Mouse (Mus musculus) limb, embryonic 14.5 days (tissue): Measurements from ENCODE around the gene Zbtb12. TPM values are rescaled to one million over a fixed set of nuclear protein-coding genes. Genes with fewer than 3 reads are reported as not detected.

Experiments used
- ATAC-seq: fragments of 200-750 bp; cut with Nextera tagmentation; 2 replicates; pipeline ENCODE4 v1.8.0; 2017; ENCODE audit warnings: low read depth, moderate number of reproducible peaks, moderate TSS enrichment; ENCODE audit not compliant: low FRiP score
- DNase-seq: peaks from one replicate; pipeline ENCODE4 v3.0.0-alpha.2; 2015; ENCODE audit warnings: low spot score
- H3K27ac ChIP-seq: fragments of 300-500 bp; sonication (generic); replicated peaks from 2 replicates; pipeline ENCODE4 v1.5.1; 2014; ENCODE audit warnings: low read depth, mild to moderate bottlenecking, low read length, moderate library complexity, mixed read lengths
- H3K27me3 ChIP-seq: fragments of 300-500 bp; sonication (generic); 2 replicates; pipeline ENCODE4 v1.6.1; 2014; ENCODE audit warnings: low read length, mixed read lengths; ENCODE audit not compliant: control insufficient read depth, insufficient read depth
- H3K36me3 ChIP-seq: fragments of 300-500 bp; sonication (generic); 2 replicates; pipeline ENCODE4 v1.6.1; 2014; ENCODE audit warnings: mild to moderate bottlenecking, low read length, moderate library complexity, mixed read lengths; ENCODE audit not compliant: control insufficient read depth, insufficient read depth
- H3K4me1 ChIP-seq: fragments of 300-500 bp; sonication (generic); 2 replicates; pipeline ENCODE4 v1.6.1; 2014; ENCODE audit warnings: antibody characterized with exemption, low read length, mixed read lengths; ENCODE audit not compliant: control insufficient read depth, insufficient read depth
- H3K4me2 ChIP-seq: fragments of 300-500 bp; sonication (generic); replicated peaks from 2 replicates; pipeline ENCODE4 v1.6.1; 2014; ENCODE audit warnings: low read depth, mild to moderate bottlenecking, low read length, moderate library complexity; ENCODE audit not compliant: severe bottlenecking
- H3K4me3 ChIP-seq: fragments of 300-500 bp; sonication (generic); replicated peaks from 2 replicates; pipeline ENCODE4 v1.5.1; 2014; ENCODE audit warnings: low read length
- H3K9ac ChIP-seq: fragments of 300-500 bp; sonication (generic); 2 replicates; pipeline ENCODE4 v1.6.1; 2014; ENCODE audit warnings: mild to moderate bottlenecking, low read depth, low read length, moderate library complexity; ENCODE audit not compliant: severe bottlenecking
- H3K9me3 ChIP-seq: fragments of 300-500 bp; sonication (generic); 2 replicates; pipeline ENCODE4 v1.6.1; 2016; ENCODE audit warnings: low read length; ENCODE audit not compliant: control insufficient read depth
- POLR2A ChIP-seq: fragments of 200-500 bp; IDR thresholded peaks from 2 replicates; pipeline ENCODE4 v1.8.0; 2012; ENCODE audit warnings: inconsistent platforms, mild to moderate bottlenecking, moderate library complexity, borderline replicate concordance; ENCODE audit not compliant: insufficient read depth, insufficient read length; ENCODE audit errors: extremely low read depth
- WGBS: fragments of 180-500 bp; shearing (Covaris S2); extraction: QIAGEN DNeasy Blood & Tissue Kit; methylation state at CpG from one replicate; pipeline ENCODE4 v1.1.7; 2014; 5-methylcytosine and 5-hydroxymethylcytosine counted together
- microRNA-seq: library from miRNA; unstranded; fragments of <30 nt; microRNA quantifications from one replicate; pipeline ENCODE4, GENCODE M21; 2016
- polyA plus RNA-seq, 2 experiments: library from polyadenylated mRNA; depleted of rRNA in 1 of 2; stranded (reverse) in 1 of 2; unstranded in 1 of 2; fragments of >200 nt; fragmentation: Nextera tagmentation in 1 of 2; extraction: Ambion mirVana in 1 of 2; gene quantifications; 2 replicates each; pipeline versions ENCODE4 v1.2.1 to v1.2.3; 2012 to 2014

Gene Zbtb12
- polyA plus RNA-seq, 2 experiments: 1.5 to 44.3 TPM

DNA sequence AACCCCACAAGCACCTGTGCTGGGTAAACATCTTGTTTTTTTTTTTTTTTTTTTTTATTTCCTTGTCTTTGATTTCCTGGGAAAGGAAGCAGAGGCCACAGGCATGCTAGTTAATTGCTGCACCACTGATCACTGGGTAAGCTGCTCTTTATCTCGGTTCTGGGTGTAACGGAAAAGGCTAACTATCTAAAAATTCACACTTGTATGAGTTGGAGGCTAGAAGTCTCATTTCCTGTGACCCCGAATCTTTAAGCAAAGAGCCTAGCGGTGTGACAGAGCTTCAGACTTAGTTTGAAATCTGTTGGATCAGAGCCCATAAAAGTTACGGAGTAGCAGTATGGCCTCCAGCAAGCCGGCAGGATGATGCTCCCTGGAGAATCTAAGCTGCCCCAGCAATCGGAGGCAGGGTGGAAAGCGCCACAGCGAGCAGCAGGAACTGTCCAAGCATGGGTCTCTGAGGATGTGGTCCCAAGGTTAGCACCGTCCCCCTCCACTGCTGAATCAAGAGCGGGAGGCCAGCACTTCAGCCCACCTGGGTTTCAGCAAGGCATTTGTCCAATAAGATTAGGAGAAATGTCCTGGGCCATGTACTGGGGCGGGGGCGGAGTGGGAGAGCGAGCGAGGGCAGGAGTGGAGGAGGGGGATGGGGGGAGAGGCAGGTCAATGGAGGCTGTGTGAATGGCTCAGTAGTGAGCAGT lies 62.2 kb downstream of the Zbtb12 start:
- no peaks in the 10 kb centered on the region for H3K36me3 ChIP-seq
- 4% methylated on average over 15 of the region's 15 CpGs for WGBS
- H3K4me1 ChIP-seq: peaks cover 5% of the 10 kb centered on the region
- H3K9ac ChIP-seq: peak overlapping the region; percentile 48
- no peaks in the 10 kb centered on the region for H3K27me3 ChIP-seq
- ATAC-seq (peak; percentile 60; the same call in 1 of the 2 replicates), DNase-seq (no peak)
- H3K4me3 ChIP-seq: peak overlapping the region; percentile 25
- no peaks in the 10 kb centered on the region for H3K9me3 ChIP-seq
- no peak for TF ChIP-seq POLR2A
- 0 out of 2 replicates have a peak overlapping the region, but pooled peaks have one; percentile 4 for H3K27ac ChIP-seq
- peak overlapping the region; percentile 49 for H3K4me2 ChIP-seq

DNA sequence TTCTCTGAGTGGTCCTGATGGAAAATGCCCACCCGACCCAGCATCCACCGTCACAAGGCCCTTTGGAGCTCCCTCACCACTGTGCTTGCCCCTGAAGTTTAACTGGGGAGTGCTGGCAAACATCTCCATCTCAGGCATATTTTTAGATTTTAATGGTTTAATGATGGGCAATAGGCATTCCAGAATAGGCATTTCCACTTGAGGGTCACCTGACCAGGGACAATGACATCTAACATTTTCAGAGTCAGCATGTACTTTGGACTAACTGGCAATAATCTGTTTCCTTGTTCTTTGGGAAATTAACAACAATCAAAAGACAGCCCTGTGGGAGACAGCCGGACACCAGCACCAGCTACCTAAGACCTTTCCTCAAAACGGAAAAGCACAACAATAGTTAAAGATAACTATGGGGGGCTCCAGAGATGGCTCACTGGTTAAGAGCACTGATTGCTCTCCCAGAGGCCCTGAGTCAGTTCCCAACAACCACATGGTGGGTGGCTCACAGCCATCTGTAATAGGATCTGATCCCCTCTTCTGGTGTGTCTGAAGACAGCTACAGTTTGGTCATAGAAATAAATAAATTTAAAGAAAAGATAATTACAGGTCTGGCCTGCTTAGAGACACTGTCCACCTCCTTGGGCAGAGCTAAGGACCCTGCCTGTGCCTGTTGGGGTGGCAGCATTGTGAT lies 64.0 kb downstream of the Zbtb12 start:
- ATAC-seq: no peak
- H3K36me3 ChIP-seq: no peaks in the 10 kb centered on the region
- H3K27me3 ChIP-seq: no peaks in the 10 kb centered on the region
- TF ChIP-seq POLR2A: no peak
- no peak overlapping the region for H3K4me3 ChIP-seq
- no peak overlapping the region for H3K9ac ChIP-seq
- peaks cover 5% of the 10 kb centered on the region for H3K4me1 ChIP-seq
- no peaks in the 10 kb centered on the region for H3K9me3 ChIP-seq
- 80% methylated on average over 4 of the region's 4 CpGs for WGBS
- no peak for DNase-seq
- H3K4me2 ChIP-seq: no peak overlapping the region
- no peak overlapping the region for H3K27ac ChIP-seq

DNA sequence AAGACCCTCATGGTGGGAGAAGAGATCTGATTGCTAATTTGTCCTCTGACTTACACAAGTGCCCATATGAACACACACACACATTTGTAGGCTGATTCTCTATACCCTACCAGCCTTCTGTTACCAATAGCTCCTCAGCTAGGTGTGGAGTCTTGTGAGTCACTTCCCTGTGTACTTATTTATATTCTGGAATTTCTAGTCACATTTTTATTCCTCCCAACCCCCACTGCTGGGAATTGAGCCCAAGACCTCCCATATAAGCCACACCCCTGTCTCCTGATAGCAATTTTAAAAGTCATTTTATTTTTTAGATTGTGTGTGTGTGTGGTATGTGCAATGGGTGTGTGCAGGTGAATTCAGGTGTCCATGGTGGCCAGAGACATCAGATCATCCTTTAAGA lies 65.1 kb downstream of the Zbtb12 start:
- Histone ChIP-seq H3K27me3 (no peaks in the 10 kb centered on the region), H3K4me1 (peaks cover 5% of the 10 kb centered on the region), H3K9me3 (no peaks in the 10 kb centered on the region), H3K27ac (no peak overlapping the region), H3K9ac (no peak overlapping the region), H3K4me3 (no peak overlapping the region), H3K4me2 (no peak overlapping the region), H3K36me3 (peaks cover under 1% of the 10 kb centered on the region)
- no peak for ATAC-seq
- DNase-seq: no peak
- TF ChIP-seq POLR2A: no peak

Small RNAs within 50 kb of the gene (microRNA-seq; reads per million reads assigned to microRNA genes)
- gene Mir6970 (0.92 reads per million), gene Mir6971 (0.92 reads per million), gene Mir6972 (not detected)

Other genes with a start within 250 kb of the Zbtb12 start
Only the 30 nearest of the 38 such genes appear.
- gene Tnxb, start 208.9 kb upstream of the Zbtb12 start, polyA plus RNA-seq (2012; rRNA removed): 4.5 and 5.4 TPM in 2 replicates
- gene Tnxb, start 208.9 kb upstream of the Zbtb12 start, polyA plus RNA-seq (2014; fragmentation: Nextera tagmentation; extraction: Ambion mirVana): 1.5 and 2.0 TPM in 2 replicates
- gene C4b, start 135.6 kb upstream of the Zbtb12 start, polyA plus RNA-seq (2012; rRNA removed): 3.2 and 4.3 TPM in 2 replicates
- 0.53 and 1.3 TPM in 2 replicates for gene C4b, start 135.6 kb upstream of the Zbtb12 start, polyA plus RNA-seq (2014; fragmentation: Nextera tagmentation; extraction: Ambion mirVana)
- 0.25 and 0.68 TPM in 2 replicates for gene Cyp21a1, start 74.9 kb upstream of the Zbtb12 start, polyA plus RNA-seq (2012; rRNA removed)
- 0.17 and 0.33 TPM in 2 replicates for gene Cyp21a1, start 74.9 kb upstream of the Zbtb12 start, polyA plus RNA-seq (2014; fragmentation: Nextera tagmentation; extraction: Ambion mirVana)
- 46.4 and 46.5 TPM in 2 replicates for gene Stk19, start 42.5 kb upstream of the Zbtb12 start, polyA plus RNA-seq (2012; rRNA removed)
- 23.9 and 26.8 TPM in 2 replicates for gene Stk19, start 42.5 kb upstream of the Zbtb12 start, polyA plus RNA-seq (2014; fragmentation: Nextera tagmentation; extraction: Ambion mirVana)
- gene Dxo, start 42.5 kb upstream of the Zbtb12 start, polyA plus RNA-seq (2012; rRNA removed): 87.6 and 98.9 TPM in 2 replicates
- gene Dxo, start 42.5 kb upstream of the Zbtb12 start, polyA plus RNA-seq (2014; fragmentation: Nextera tagmentation; extraction: Ambion mirVana): 52.6 and 59.9 TPM in 2 replicates
- gene Skiv2l, start 29.3 kb upstream of the Zbtb12 start, polyA plus RNA-seq (2012; rRNA removed): 75.8 and 99.4 TPM in 2 replicates
- 43.5 and 45.0 TPM in 2 replicates for gene Skiv2l, start 29.3 kb upstream of the Zbtb12 start, polyA plus RNA-seq (2014; fragmentation: Nextera tagmentation; extraction: Ambion mirVana)
- 56.4 and 92.2 TPM in 2 replicates for gene Nelfe, start 29.1 kb upstream of the Zbtb12 start, polyA plus RNA-seq (2012; rRNA removed)
- 101 and 111 TPM in 2 replicates for gene Nelfe, start 29.1 kb upstream of the Zbtb12 start, polyA plus RNA-seq (2014; fragmentation: Nextera tagmentation; extraction: Ambion mirVana)
- 0.76 and 0.88 TPM in 2 replicates for gene Cfb, start 17.0 kb upstream of the Zbtb12 start, polyA plus RNA-seq (2012; rRNA removed)
- 1.6 and 2.1 TPM in 2 replicates for gene Cfb, start 17.0 kb upstream of the Zbtb12 start, polyA plus RNA-seq (2014; fragmentation: Nextera tagmentation; extraction: Ambion mirVana)
- gene Gm20547, start 2.6 kb downstream of the Zbtb12 start, polyA plus RNA-seq (2012; rRNA removed): not detected in 2 replicates
- not detected in 2 replicates for gene Gm20547, start 2.6 kb downstream of the Zbtb12 start, polyA plus RNA-seq (2014; fragmentation: Nextera tagmentation; extraction: Ambion mirVana)
- gene C2, start 18.8 kb downstream of the Zbtb12 start, polyA plus RNA-seq (2012; rRNA removed): 4.7 and 5.1 TPM in 2 replicates
- 3.9 and 4.9 TPM in 2 replicates for gene C2, start 18.8 kb downstream of the Zbtb12 start, polyA plus RNA-seq (2014; fragmentation: Nextera tagmentation; extraction: Ambion mirVana)
- 232 and 297 TPM in 2 replicates for gene Ehmt2, start 19.0 kb downstream of the Zbtb12 start, polyA plus RNA-seq (2012; rRNA removed)
- gene Ehmt2, start 19.0 kb downstream of the Zbtb12 start, polyA plus RNA-seq (2014; fragmentation: Nextera tagmentation; extraction: Ambion mirVana): 72.8 and 80.6 TPM in 2 replicates
- 0.09 and 0.10 TPM in 2 replicates for gene Slc44a4, start 35.0 kb downstream of the Zbtb12 start, polyA plus RNA-seq (2012; rRNA removed)
- gene Slc44a4, start 35.0 kb downstream of the Zbtb12 start, polyA plus RNA-seq (2014; fragmentation: Nextera tagmentation; extraction: Ambion mirVana): not detected in 2 replicates
- gene Neu1, start 51.8 kb downstream of the Zbtb12 start, polyA plus RNA-seq (2012; rRNA removed): 19.3 and 26.5 TPM in 2 replicates
- gene Neu1, start 51.8 kb downstream of the Zbtb12 start, polyA plus RNA-seq (2014; fragmentation: Nextera tagmentation; extraction: Ambion mirVana): 18.2 and 18.4 TPM in 2 replicates
- 22.8 and 25.6 TPM in 2 replicates for gene Hspa1b, start 79.8 kb downstream of the Zbtb12 start, polyA plus RNA-seq (2012; rRNA removed)
- 1.6 and 2.2 TPM in 2 replicates for gene Hspa1b, start 79.8 kb downstream of the Zbtb12 start, polyA plus RNA-seq (2014; fragmentation: Nextera tagmentation; extraction: Ambion mirVana)
- gene Gm20481, start 90.4 kb downstream of the Zbtb12 start, polyA plus RNA-seq (2012; rRNA removed): not detected in 2 replicates
- gene Gm20481, start 90.4 kb downstream of the Zbtb12 start, polyA plus RNA-seq (2014; fragmentation: Nextera tagmentation; extraction: Ambion mirVana): not detected in 2 replicates
- 6.5 and 7.1 TPM in 2 replicates for gene Hspa1a, start 92.7 kb downstream of the Zbtb12 start, polyA plus RNA-seq (2012; rRNA removed)
- 9.5 and 9.6 TPM in 2 replicates for gene Hspa1a, start 92.7 kb downstream of the Zbtb12 start, polyA plus RNA-seq (2014; fragmentation: Nextera tagmentation; extraction: Ambion mirVana)
- gene Hspa1l, start 93.2 kb downstream of the Zbtb12 start, polyA plus RNA-seq (2012; rRNA removed): 0.44 and 0.47 TPM in 2 replicates
- gene Hspa1l, start 93.2 kb downstream of the Zbtb12 start, polyA plus RNA-seq (2014; fragmentation: Nextera tagmentation; extraction: Ambion mirVana): 0.85 and 1.4 TPM in 2 replicates
- 186 and 233 TPM in 2 replicates for gene Lsm2, start 102.4 kb downstream of the Zbtb12 start, polyA plus RNA-seq (2012; rRNA removed)
- 170 and 178 TPM in 2 replicates for gene Lsm2, start 102.4 kb downstream of the Zbtb12 start, polyA plus RNA-seq (2014; fragmentation: Nextera tagmentation; extraction: Ambion mirVana)
- gene Vars, start 121.5 kb downstream of the Zbtb12 start, polyA plus RNA-seq (2012; rRNA removed): 163 and 216 TPM in 2 replicates
- gene Vars, start 121.5 kb downstream of the Zbtb12 start, polyA plus RNA-seq (2014; fragmentation: Nextera tagmentation; extraction: Ambion mirVana): 88.3 and 100 TPM in 2 replicates
- 0.64 and 0.85 TPM in 2 replicates for gene Vwa7, start 137.1 kb downstream of the Zbtb12 start, polyA plus RNA-seq (2012; rRNA removed)
- gene Vwa7, start 137.1 kb downstream of the Zbtb12 start, polyA plus RNA-seq (2014; fragmentation: Nextera tagmentation; extraction: Ambion mirVana): 0.11 and 0.15 TPM in 2 replicates
- 12.0 and 15.2 TPM in 2 replicates for gene Sapcd1, start 148.5 kb downstream of the Zbtb12 start, polyA plus RNA-seq (2012; rRNA removed)
- gene Sapcd1, start 148.5 kb downstream of the Zbtb12 start, polyA plus RNA-seq (2014; fragmentation: Nextera tagmentation; extraction: Ambion mirVana): 12.5 and 13.7 TPM in 2 replicates
- 6.4 and 6.5 TPM in 2 replicates for gene Msh5, start 167.3 kb downstream of the Zbtb12 start, polyA plus RNA-seq (2012; rRNA removed)
- 3.4 and 3.5 TPM in 2 replicates for gene Msh5, start 167.3 kb downstream of the Zbtb12 start, polyA plus RNA-seq (2014; fragmentation: Nextera tagmentation; extraction: Ambion mirVana)
- gene Clic1, start 170.5 kb downstream of the Zbtb12 start, polyA plus RNA-seq (2012; rRNA removed): 229 and 236 TPM in 2 replicates
- gene Clic1, start 170.5 kb downstream of the Zbtb12 start, polyA plus RNA-seq (2014; fragmentation: Nextera tagmentation; extraction: Ambion mirVana): 103 and 108 TPM in 2 replicates
- 271 and 326 TPM in 2 replicates for gene Ddah2, start 179.6 kb downstream of the Zbtb12 start, polyA plus RNA-seq (2012; rRNA removed)
- 358 and 403 TPM in 2 replicates for gene Ddah2, start 179.6 kb downstream of the Zbtb12 start, polyA plus RNA-seq (2014; fragmentation: Nextera tagmentation; extraction: Ambion mirVana)
- gene Ly6g6c, start 185.9 kb downstream of the Zbtb12 start, polyA plus RNA-seq (2012; rRNA removed): 3.4 and 5.5 TPM in 2 replicates
- 10.4 and 22.3 TPM in 2 replicates for gene Ly6g6c, start 185.9 kb downstream of the Zbtb12 start, polyA plus RNA-seq (2014; fragmentation: Nextera tagmentation; extraction: Ambion mirVana)
- gene Mpig6b, start 186.7 kb downstream of the Zbtb12 start, polyA plus RNA-seq (2012; rRNA removed): 0.45 and 0.47 TPM in 2 replicates
- gene Mpig6b, start 186.7 kb downstream of the Zbtb12 start, polyA plus RNA-seq (2014; fragmentation: Nextera tagmentation; extraction: Ambion mirVana): 0.64 and 1.3 TPM in 2 replicates
- gene Ly6g6e, start 197.4 kb downstream of the Zbtb12 start, polyA plus RNA-seq (2012; rRNA removed): 14.2 and 14.8 TPM in 2 replicates
- gene Ly6g6e, start 197.4 kb downstream of the Zbtb12 start, polyA plus RNA-seq (2014; fragmentation: Nextera tagmentation; extraction: Ambion mirVana): 18.0 and 28.4 TPM in 2 replicates
- gene Ly6g6d, start 198.6 kb downstream of the Zbtb12 start, polyA plus RNA-seq (2012; rRNA removed): 1.3 and 2.3 TPM in 2 replicates
- gene Ly6g6d, start 198.6 kb downstream of the Zbtb12 start, polyA plus RNA-seq (2014; fragmentation: Nextera tagmentation; extraction: Ambion mirVana): 2.0 TPM in 1 of 2 replicates, not detected in the other
- 0.14 and 0.73 TPM in 2 replicates for gene Ly6g6f, start 206.1 kb downstream of the Zbtb12 start, polyA plus RNA-seq (2012; rRNA removed)
- 0.28 TPM in 1 of 2 replicates, not detected in the other for gene Ly6g6f, start 206.1 kb downstream of the Zbtb12 start, polyA plus RNA-seq (2014; fragmentation: Nextera tagmentation; extraction: Ambion mirVana)
- 98.6 and 157 TPM in 2 replicates for gene Abhd16a, start 209.8 kb downstream of the Zbtb12 start, polyA plus RNA-seq (2012; rRNA removed)
- gene Abhd16a, start 209.8 kb downstream of the Zbtb12 start, polyA plus RNA-seq (2014; fragmentation: Nextera tagmentation; extraction: Ambion mirVana): 78.0 and 88.3 TPM in 2 replicates